Mouse (Mus musculus) adrenal gland, adult 18-20 months (tissue): ENCODE data around the gene Lrrc45. TPM values are rescaled to one million over a fixed set of nuclear protein-coding genes. Genes with fewer than 3 reads are reported as not detected.
"Not testable (repeated sequence)": the region's sequence is repeated elsewhere in the genome, so short reads cannot be mapped to it uniquely, and the experiment has no call there.

Experiments used
- DNase-seq, 2 experiments: peaks; one replicate each; pipeline ENCODE4 v3.0.0; 2021 to 2022; ENCODE audit warnings: low spot score in 2 of 2
- long read RNA-seq, 2 experiments: library from polyadenylated mRNA; stranded (forward); transcript quantifications; one replicate each; pipeline ENCODE4 v2.0.0; 2021
- total RNA-seq, 2 experiments: library from RNA; stranded (reverse); gene quantifications; 1 replicate in 1 of 2; 2 replicates in 1 of 2; pipeline ENCODE4 v1.2.3; 2021

The Lrrc45 gene
- 10 to 100 TPM; 24.6 to 30.3 TPM for total RNA-seq
- long read RNA-seq, experiment 1, transcript Lrrc45-201 (18 exons, 2,492 nt) = major isoform, 14 of 33 reads
- long read RNA-seq, experiment 1, partial matches to known transcripts = 4 of 33 reads
- long read RNA-seq, experiment 1, other reads (novel, unspliced or antisense) = 15 of 33 reads
- long read RNA-seq, experiment 2, transcript Lrrc45-201 (18 exons, 2,492 nt) = major isoform, 52 of 80 reads
- long read RNA-seq, experiment 2, partial matches to known transcripts = 2 of 80 reads
- long read RNA-seq, experiment 2, other reads (novel, unspliced or antisense) = 26 of 80 reads

GRCm38 (mm10) chr11:120713580-120714518 lies at the start of gene Lrrc45, which contains the start of gene Cenpx:
TSS of gene Lrrc45 (plus strand) at chr11:120713925.
TSS of gene Cenpx (minus strand) at chr11:120713738.
- peak; percentile 85 to 86 for DNase-seq

- DNase-seq = no peak
Observed at GRCm38 (mm10) chr11:120665406-120665805, 48.3 kb upstream of the Lrrc45 start.

GRCm38 (mm10) chr11:120666617-120667016 lies 47.1 kb upstream of the Lrrc45 start:
- DNase-seq = no peak

- peak; percentile 96 for DNase-seq
Observed at GRCm38 (mm10) chr11:120672687-120673593, 40.8 kb upstream of the Lrrc45 start, which contains the start of gene Aspscr1. TSS of gene Aspscr1 (plus strand) at chr11:120672973.

GRCm38 (mm10) chr11:120673594-120674122 lies 40.1 kb upstream of the Lrrc45 start:
- peak in 1 of 2 experiments; percentile 24 for DNase-seq

GRCm38 (mm10) chr11:120675875-120676274 lies 37.9 kb upstream of the Lrrc45 start:
- DNase-seq = not testable (repeated sequence)

GRCm38 (mm10) chr11:120676951-120677350 lies 36.8 kb upstream of the Lrrc45 start:
- DNase-seq = no peak

- no peak for DNase-seq
Observed at GRCm38 (mm10) chr11:120679909-120680308, 33.8 kb upstream of the Lrrc45 start.

- no peak for DNase-seq
Observed at GRCm38 (mm10) chr11:120682683-120683082, 31.0 kb upstream of the Lrrc45 start.

GRCm38 (mm10) chr11:120683536-120683935 lies 30.2 kb upstream of the Lrrc45 start:
- DNase-seq = no peak

GRCm38 (mm10) chr11:120684086-120684485 lies 29.6 kb upstream of the Lrrc45 start:
- DNase-seq = no peak

GRCm38 (mm10) chr11:120684660-120685059 lies 29.1 kb upstream of the Lrrc45 start:
- no peak for DNase-seq

- DNase-seq = no peak
Observed at GRCm38 (mm10) chr11:120686650-120687272, 27.0 kb upstream of the Lrrc45 start.

GRCm38 (mm10) chr11:120689365-120689764 lies 24.4 kb upstream of the Lrrc45 start:
- DNase-seq = no peak

GRCm38 (mm10) chr11:120692471-120693011 lies 21.2 kb upstream of the Lrrc45 start:
- no peak for DNase-seq

GRCm38 (mm10) chr11:120693461-120693860 lies 20.3 kb upstream of the Lrrc45 start:
- DNase-seq = no peak

- no peak for DNase-seq
Observed at GRCm38 (mm10) chr11:120695184-120695583, 18.5 kb upstream of the Lrrc45 start.

- no peak for DNase-seq
Observed at GRCm38 (mm10) chr11:120695641-120696040, 18.1 kb upstream of the Lrrc45 start.

- no peak for DNase-seq
Observed at GRCm38 (mm10) chr11:120696568-120696967, 17.2 kb upstream of the Lrrc45 start.

GRCm38 (mm10) chr11:120697741-120698140 lies 16.0 kb upstream of the Lrrc45 start:
- peak; percentile 47 to 56 for DNase-seq
